Mouse (Mus musculus): ENCODE measurements at regions not wholly inside any gene's neighbourhood (a gene's known extent, or its start where the extent isn't known, plus 50 kb on each side); places are given as distances from the start of the nearest gene placed in this dataset.

GRCm38 (mm10) chr3:149623851-149624532, 633.6 kb upstream of the Adgrl2 start:
- no peak for DNase-seq

GRCm38 (mm10) chr3:149603865-149604264, 613.5 kb upstream of the Adgrl2 start:
- DNase-seq: no peak

- no peak for DNase-seq
Observed at GRCm38 (mm10) chr3:149601276-149601675, 610.9 kb upstream of the Adgrl2 start.

- DNase-seq: peak; percentile 11
Observed at GRCm38 (mm10) chr3:149594470-149594869, 604.1 kb upstream of the Adgrl2 start.

- DNase-seq: no peak
Observed at GRCm38 (mm10) chr3:149585769-149586168, 595.4 kb upstream of the Adgrl2 start.

- DNase-seq: no peak
Observed at GRCm38 (mm10) chr3:149581141-149581540, 590.8 kb upstream of the Adgrl2 start.

GRCm38 (mm10) chr3:149575678-149576077, 585.3 kb upstream of the Adgrl2 start:
- no peak for DNase-seq

- DNase-seq: no peak
Observed at GRCm38 (mm10) chr3:149566853-149567252, 576.5 kb upstream of the Adgrl2 start.

- DNase-seq: no peak
Observed at GRCm38 (mm10) chr3:149550231-149550951, 560.0 kb upstream of the Adgrl2 start.

- no peak for DNase-seq
Observed at GRCm38 (mm10) chr3:149547045-149547444, 556.7 kb upstream of the Adgrl2 start.

GRCm38 (mm10) chr3:149546256-149546655, 555.9 kb upstream of the Adgrl2 start:
- DNase-seq: no peak

- no peak for DNase-seq
Observed at GRCm38 (mm10) chr3:149534183-149534582, 543.8 kb upstream of the Adgrl2 start.

- no peak for DNase-seq
Observed at GRCm38 (mm10) chr3:149530026-149530607, 539.8 kb upstream of the Adgrl2 start.

- no peak for DNase-seq
Observed at GRCm38 (mm10) chr3:149526509-149526908, 536.2 kb upstream of the Adgrl2 start.

- peak; percentile 3 for DNase-seq
Observed at GRCm38 (mm10) chr3:149519575-149519929, 529.2 kb upstream of the Adgrl2 start.

- DNase-seq: peak; percentile 10
Observed at GRCm38 (mm10) chr3:149518928-149519574, 528.7 kb upstream of the Adgrl2 start.

GRCm38 (mm10) chr3:149517537-149517936, 527.2 kb upstream of the Adgrl2 start:
- DNase-seq: no peak

GRCm38 (mm10) chr3:149509178-149509577, 518.8 kb upstream of the Adgrl2 start:
- no peak for DNase-seq

GRCm38 (mm10) chr3:149508671-149509070, 518.3 kb upstream of the Adgrl2 start:
- DNase-seq: no peak

GRCm38 (mm10) chr3:149505692-149506091, 515.3 kb upstream of the Adgrl2 start:
- no peak for DNase-seq

- DNase-seq: no peak
Observed at GRCm38 (mm10) chr3:149503992-149504391, 513.6 kb upstream of the Adgrl2 start.

- DNase-seq: no peak
Observed at GRCm38 (mm10) chr3:149500130-149500529, 509.8 kb upstream of the Adgrl2 start.

GRCm38 (mm10) chr3:149498765-149499164, 508.4 kb upstream of the Adgrl2 start:
- DNase-seq: no peak

All from right cerebral cortex, postnatal 4 days (tissue).